Mouse (Mus musculus): ENCODE measurements at regions not wholly inside any gene's neighbourhood (a gene's known extent, or its start where the extent isn't known, plus 50 kb on each side); places are given as distances from the start of the nearest gene placed in this dataset.
"Not testable (repeated sequence)": the region's sequence is repeated elsewhere in the genome, so short reads cannot be mapped to it uniquely, and the experiment has no call there.

DNA sequence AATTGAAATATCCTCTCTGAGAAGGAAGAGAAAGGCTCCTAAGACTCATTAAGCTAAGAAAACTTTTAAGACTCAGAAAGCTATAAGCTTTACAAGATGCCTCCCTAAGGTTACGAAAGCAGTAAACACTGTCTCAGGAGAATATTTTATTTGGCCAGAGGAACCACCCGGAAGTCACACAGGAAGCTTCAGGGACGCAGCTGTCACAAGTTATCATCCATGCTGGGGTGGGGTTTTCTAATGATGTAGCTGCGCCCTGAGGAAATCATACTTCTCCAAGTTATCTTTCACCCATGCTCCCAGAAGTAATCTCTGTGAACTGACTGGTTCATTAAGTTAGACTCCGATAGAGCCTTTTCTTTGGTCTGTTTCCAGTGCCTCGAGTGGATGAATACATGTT is 102.0 kb upstream of the Fam78b start:
- DNase-seq (ENCODE audit: low read depth, low spot score): no peak

DNA sequence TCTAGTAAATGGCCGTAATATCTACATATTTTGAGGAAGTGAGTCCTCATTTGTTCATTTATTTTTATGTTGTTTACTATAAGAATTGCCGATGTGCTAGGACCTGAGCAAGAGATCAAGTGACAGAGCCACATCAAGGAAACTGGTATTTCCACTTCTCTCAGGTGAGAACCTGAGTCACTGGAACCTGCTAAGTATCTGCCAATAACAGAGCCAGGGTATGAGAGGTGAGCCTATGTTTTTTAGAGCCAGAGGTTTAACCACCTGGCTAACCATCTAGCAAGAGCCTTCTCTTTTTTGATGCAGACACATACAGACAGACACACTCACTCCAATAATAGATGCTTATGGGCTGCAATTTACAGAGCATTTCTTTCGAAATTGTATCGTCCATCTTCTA is 101.2 kb upstream of the Fam78b start:
- DNase-seq (ENCODE audit: low read depth, low spot score): no peak

DNA sequence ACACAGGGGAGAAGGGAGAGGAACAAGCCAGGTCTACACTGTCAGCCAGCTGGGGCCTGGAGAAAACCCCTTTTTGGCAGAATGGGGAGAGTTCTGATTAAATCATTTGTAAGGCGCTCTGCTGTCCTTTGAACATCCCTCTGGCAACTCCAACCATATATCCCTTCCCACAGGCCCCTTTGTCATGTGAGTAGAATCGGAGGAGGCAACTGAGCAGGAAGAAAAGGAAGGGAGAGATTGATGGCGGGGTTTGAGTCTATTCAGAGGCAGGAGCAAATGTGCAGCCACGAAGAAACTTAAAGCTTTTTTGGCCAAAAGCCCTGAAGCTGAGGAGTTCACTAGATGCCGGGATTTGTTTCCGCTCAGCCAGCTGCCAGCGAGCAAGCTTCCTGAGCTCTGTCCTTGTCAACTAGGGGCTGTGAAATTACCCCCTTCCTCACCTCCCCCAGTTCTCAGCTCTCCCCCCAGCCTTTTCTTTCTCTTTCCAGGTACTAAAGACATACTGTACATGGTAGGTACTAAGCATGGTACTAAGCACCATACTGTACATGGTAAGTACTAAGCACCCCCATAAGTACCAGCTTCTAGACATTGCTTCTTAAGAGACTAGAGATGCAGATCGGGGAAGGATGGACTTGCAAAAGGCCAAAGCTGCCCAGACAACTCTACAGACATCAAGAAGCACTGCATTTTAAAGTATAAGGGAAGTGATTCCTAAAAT is 100.6 kb upstream of the Fam78b start:
- no peak for DNase-seq (ENCODE audit: low read depth, low spot score)

DNA sequence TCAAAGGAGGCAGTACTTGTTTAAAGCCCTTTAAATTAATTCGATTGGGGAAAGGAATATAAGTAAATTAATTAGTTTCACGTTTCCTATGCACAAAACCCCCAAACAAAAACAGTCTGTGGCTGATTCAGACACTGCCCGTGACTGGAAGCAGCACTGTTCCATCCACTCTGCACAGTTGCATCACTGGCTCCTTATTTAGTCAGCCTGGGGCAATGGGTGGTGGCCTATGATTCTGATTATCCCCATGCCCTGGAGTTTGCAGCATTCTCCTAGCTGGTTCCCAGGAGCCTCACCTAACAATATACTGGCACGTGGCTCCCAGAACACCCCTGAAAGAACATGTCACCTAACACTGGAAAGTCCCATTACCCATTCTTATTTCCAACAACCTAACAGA is 99.6 kb upstream of the Fam78b start:
- no peak for DNase-seq (ENCODE audit: low read depth, low spot score)

DNA sequence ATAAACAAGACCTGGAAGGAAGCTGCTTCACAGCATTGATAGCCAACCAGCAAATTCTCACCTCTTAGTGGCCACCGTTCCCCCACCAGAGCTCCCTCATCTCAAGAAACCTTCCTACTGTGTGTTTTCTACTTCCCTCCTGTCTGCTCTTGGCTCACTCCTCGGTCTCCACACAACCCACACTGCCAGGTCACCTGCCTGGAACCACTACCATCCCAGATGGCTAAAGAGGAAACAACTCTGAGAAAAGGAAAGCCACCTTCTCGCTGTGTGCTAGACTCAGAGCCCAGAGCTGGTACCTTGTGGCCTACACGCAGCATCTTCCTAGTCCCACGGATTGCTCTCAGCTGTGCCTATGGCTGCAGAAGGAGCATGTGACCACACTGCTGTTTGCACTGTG is 97.8 kb upstream of the Fam78b start:
- no peak for DNase-seq (ENCODE audit: low read depth, low spot score)

DNA sequence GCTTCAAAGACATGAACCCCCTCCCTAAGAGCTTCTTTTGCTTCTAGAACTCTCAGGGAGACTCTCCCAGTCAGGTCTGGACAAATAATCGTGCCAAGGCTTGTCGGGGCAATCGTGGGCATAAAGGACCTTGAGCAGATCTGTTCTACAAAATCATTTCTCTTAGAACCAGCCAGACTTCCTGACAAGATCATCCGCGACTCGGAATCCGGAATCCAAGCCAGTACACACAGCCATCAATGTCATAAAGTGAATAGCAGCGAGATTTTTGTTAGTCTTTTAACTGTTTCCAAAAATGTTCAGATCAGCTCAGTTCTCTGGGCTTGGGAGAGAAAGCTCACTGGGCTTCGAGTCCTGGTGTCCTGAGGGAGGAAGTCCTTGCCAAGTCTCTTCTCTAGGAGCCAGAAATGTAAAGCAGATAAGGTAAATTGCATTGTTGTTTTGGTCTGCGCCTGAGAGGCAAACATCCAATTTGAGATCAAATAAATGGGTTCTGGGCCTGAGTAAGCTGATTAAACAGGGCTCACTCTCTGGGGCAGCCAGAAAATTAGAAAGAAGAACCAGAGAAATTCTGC is 92.9 kb upstream of the Fam78b start:
- no peak for DNase-seq (ENCODE audit: low read depth, low spot score)

DNA sequence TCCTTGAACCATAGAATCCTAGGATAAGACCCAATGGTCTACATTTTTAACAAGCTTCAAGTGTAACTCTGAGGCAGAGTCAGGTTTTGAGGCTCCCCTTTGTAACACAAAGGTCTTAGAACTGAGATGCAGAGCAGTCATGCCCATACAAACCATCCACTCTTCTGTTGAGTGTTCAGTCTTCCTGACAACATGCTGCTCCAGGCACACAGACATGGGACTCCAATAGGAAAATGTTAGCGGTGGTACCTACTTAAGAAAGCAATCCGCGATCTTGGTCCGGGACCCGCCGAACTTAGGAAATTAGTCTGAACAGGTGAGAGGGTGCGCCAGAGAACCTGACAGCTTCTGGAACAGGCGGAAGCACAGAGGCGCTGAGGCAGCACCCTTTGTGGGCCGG is 89.0 kb upstream of the Fam78b start:
- DNase-seq (ENCODE audit: low read depth, low spot score): not testable (repeated sequence)

DNA sequence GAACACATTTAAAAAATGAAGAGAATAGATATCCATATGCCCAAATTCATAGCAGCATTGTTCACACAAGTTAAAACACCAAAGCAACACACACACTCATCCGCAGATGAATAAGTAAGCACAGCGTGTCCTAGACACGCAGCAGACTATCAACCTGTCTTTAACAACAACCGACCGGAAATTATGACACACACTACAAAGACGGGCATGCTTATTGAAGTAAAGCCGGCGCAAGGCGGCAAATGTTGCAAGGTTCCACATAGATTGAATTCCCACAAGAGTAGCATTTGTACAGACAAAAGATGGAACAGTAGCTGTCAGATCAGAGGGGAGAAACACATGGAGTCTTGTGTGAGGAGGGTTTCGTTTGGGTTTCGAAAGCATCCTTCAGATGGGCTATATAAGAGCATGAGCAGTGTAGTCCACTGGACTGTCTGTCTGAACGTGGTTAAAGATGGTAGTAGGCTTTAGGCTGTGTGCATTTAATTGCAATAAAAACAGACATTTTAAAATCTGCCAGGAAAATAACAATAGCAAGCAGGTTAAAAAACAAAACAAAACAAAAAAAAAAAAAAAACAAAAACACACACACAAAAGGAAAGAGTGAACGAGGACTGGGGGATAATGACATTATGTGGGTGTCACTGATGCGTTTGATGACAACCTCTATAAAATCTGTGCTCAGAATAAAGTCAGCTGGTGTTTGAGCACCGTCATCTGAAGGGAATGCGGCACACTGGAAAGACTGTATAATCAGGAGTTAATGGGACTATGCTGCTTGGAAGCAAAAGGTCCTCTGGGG is 78.1 kb upstream of the Fam78b start:
- no peak for DNase-seq (ENCODE audit: low read depth, low spot score)

DNA sequence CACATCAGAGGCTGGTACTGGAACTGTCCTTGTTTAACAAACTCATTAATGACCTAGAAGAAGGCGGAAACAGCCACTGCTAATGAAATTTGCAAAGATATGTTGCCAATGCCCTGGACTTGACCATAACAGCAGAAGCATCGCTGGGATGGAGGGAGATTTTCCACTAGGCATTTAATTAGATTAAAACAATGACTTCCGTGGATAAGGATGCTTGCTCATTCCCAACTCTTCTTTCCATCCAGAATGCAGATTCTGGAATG is 77.6 kb upstream of the Fam78b start:
- no peak for DNase-seq (ENCODE audit: low read depth, low spot score)

DNA sequence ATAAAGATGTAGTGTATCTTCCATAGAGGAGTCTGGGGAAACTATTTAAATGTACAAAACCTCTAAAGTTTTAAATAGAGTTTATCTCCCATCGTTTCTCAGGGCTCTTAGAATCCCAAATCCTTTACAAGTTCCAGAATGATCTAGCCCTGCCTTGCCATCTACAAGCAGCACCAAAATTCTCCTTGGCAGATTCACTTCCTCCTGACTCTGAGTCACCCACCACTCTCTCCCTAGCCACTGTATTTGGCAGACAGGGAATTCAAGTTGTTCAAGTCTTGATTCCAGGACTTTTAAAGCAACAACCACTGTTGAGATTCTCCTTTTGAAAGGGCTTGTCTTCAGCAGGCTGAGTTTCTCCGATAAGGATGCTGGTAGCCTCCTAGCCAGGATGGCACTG is 77.1 kb upstream of the Fam78b start:
- no peak for DNase-seq (ENCODE audit: low read depth, low spot score)

DNA sequence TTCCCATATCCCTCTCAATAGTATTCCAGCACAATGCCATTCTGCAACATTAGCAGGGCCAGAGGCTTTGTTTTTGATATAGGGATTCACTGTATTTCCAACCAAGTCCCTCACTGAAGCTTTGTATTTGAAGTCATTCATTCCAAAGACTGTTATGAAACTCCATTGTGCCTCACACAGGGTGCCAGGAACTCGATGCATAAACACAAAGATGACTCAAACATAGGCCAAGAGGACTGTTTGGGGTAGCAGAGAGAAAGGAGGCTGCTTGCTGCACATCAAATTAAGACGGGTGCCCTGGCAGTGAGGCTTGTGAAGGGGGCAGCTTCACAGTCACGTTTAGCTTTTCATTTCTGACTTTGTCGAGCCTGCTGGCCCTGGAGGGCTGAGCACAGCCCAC is 75.1 kb upstream of the Fam78b start:
- DNase-seq (ENCODE audit: low read depth, low spot score): no peak

DNA sequence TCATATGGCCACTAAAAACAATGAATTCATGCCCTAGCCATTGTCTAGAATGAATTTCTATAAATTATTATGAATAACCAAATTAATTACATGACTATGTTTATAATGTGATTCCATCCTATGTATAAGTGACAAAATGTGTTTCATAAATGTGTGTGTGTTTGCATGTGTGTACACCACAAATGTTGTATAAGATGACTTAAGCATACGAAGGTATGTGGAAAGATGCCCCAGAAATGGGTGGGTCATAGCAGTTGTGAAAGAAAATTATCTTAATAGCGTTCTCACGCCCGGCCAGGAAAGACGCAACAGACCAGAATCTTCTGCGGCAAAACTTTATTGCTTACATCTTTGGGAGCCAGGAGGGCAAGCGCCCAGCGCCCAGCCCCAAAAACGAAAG is 61.5 kb upstream of the Fam78b start:
- DNase-seq (ENCODE audit: low read depth, low spot score): not testable (repeated sequence)

DNA sequence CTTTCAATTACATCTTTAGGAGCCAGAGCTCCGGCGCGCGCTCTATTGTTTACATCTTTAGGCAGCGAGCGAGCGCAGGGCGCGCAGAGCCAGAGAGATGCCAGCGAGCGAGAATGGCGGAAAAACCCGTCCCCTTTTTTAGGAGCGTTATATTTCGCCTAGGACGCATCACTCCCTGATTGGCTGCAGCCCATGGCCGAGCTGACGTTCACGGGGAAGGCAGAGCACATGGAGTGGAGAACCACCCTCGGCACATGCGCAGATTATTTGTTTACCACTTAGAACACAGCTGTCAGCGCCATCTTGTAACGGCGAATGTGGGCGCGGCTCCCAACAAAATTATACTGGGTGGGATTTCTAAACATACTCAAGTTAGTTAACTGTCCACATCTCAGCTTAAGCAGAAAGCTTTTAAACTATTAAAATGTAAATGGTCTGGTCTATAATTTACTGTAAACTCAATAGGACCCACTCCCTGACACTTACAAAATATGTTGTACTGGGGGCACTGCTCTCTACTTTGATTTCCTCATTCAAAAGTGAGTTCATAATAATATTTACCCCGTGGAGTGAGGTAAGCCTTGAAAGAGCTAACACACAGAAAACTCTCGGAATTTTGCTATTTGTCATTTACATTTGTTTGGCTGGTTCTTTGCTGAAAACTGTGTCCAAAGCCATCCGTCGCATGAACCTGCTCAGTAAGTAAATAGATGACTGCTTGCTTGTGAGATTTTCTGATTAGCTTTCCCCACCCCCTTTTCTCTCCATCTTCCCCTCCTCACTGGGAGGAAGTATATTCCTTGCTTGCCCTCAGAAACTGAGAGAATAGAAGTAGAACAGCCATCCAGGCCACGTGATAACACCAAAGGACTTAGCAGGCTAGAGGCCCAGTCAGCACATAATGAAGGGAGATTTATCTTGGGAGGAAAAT is 60.8 kb upstream of the Fam78b start:
- not testable (repeated sequence) for DNase-seq (ENCODE audit: low read depth, low spot score)

DNA sequence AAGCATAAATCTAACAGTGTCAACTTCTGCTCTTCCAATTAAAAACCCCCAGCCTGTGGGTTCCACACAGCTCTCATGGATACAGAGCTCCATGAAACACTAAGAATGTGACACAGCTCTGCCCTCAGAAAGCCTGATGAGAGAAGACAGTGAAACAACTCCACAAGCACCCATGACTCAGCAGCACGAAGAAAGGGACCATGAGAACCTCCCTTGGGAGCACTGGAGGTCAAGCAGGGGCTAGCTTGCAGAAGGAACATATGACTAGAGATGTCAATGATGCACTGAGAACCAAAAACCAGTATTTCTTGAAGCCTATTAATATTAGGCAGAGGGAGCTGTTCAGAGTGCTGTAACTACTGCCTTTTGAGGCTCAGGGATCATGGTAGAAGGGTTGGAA is 59.0 kb upstream of the Fam78b start:
- DNase-seq (ENCODE audit: low read depth, low spot score): no peak

DNA sequence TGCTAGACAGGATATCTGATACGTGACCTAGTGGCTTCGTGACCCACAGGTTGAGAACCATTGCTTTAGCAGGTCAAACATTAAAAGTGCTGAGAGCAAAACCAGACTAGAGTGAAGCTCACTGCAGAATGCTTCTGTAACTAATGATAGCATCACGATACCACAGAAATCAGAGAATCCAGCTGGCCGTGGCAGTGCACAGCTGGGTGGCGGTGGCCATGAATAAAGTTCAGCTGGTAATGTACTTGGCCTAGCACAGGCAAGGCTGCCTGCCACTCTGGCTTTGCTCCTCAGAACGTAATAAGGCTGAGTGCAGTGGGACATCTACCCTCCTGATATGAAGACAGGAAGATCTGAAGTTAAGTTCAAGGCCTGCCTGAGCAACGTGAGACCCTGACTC is 56.7 kb upstream of the Fam78b start:
- no peak for DNase-seq (ENCODE audit: low read depth, low spot score)

DNA sequence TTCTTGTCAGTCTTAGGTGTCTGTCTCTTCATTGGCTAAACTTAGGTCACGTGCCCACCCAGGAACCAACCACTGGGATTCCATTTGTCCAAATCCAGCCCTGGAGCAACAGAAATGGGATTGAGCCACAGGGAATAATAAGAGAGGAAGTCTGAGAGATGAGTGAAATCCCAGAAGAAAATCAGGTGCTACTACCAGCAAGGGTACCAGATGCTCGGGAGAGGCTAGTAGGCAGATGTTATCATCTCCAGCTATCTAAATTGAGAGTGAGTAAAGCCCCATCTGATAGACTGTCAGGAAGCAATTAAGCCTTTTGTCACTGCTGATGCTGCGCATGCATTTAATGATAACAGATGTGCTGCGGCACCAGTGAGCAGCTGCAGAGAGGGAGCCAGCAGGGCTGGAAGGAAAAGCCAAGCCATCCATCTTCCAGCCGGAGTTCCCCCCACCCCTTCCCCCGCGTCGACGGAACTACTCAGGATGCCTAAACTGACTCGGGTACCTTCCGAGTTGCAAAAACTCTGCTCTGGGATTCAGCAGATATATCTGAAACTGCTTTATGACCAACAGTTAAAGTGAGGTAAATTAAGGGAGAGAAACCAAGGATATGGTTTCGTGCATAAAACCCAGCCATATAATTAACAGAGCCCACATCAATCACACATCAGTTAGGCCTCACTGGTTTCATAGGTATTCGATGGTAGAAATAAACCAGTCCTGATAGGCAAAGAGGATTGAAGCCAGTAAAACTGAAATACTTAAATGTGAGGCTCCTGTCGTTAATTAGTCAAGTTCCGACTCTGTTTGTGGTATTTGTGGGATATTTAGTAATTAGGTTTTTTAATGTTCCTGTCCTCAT is 53.1 kb upstream of the Fam78b start:
- no peak for DNase-seq (ENCODE audit: low read depth, low spot score)

All from retina, adult 2 months (tissue).